Mouse (Mus musculus): Measurements from ENCODE around the gene Basp1. TPM values are rescaled to one million over a fixed set of nuclear protein-coding genes. Genes with fewer than 3 reads are reported as not detected.

The Basp1 gene
- polyA plus RNA-seq, 1 experiment = 110 TPM

- TF ChIP-seq CTCF (IDR thresholded peaks at IDR 0.05; ENCODE audit: low read depth, low read length) (no peak), POLR2A (IDR thresholded peaks at IDR 0.05; ENCODE audit: insufficient read depth, low read length) (no peak)
- no peak overlapping the region for H3K27ac ChIP-seq (ENCODE audit: insufficient read depth, low read length)
- H3K9me3 ChIP-seq (replicated peaks; ENCODE audit: control insufficient read depth, insufficient read depth, low read length, poor library complexity, severe bottlenecking) = no peaks in the 10 kb centered on the region
- no peak overlapping the region for H3K4me3 ChIP-seq (ENCODE audit: low read depth, low read length)
- H3K36me3 ChIP-seq (ENCODE audit: control insufficient read depth, insufficient read depth, low read length, poor library complexity, severe bottlenecking) = no peaks in the 10 kb centered on the region
- H3K27me3 ChIP-seq (ENCODE audit: control insufficient read depth, insufficient read depth, low read length, poor library complexity, severe bottlenecking) = no peaks in the 10 kb centered on the region
- no peaks in the 10 kb centered on the region for H3K4me1 ChIP-seq (ENCODE audit: control insufficient read depth, insufficient read depth, low read length)
- H3K9ac ChIP-seq (ENCODE audit: low read depth, poor library complexity, severe bottlenecking) = no peak overlapping the region
Observed at GRCm38 (mm10) chr15:25429007-25429406, 15.4 kb upstream of the Basp1 start.

- Histone ChIP-seq H3K9ac (ENCODE audit: low read depth, poor library complexity, severe bottlenecking) (no peak overlapping the region), H3K27ac (ENCODE audit: insufficient read depth, low read length) (no peak overlapping the region), H3K4me3 (ENCODE audit: low read depth, low read length) (no peak overlapping the region), H3K27me3 (ENCODE audit: control insufficient read depth, insufficient read depth, low read length, poor library complexity, severe bottlenecking) (no peaks in the 10 kb centered on the region), H3K9me3 (replicated peaks; ENCODE audit: control insufficient read depth, insufficient read depth, low read length, poor library complexity, severe bottlenecking) (no peaks in the 10 kb centered on the region), H3K36me3 (ENCODE audit: control insufficient read depth, insufficient read depth, low read length, poor library complexity, severe bottlenecking) (no peaks in the 10 kb centered on the region), H3K4me1 (ENCODE audit: control insufficient read depth, insufficient read depth, low read length) (no peaks in the 10 kb centered on the region)
- TF ChIP-seq CTCF (IDR thresholded peaks at IDR 0.05; ENCODE audit: low read depth, low read length) (no peak), POLR2A (IDR thresholded peaks at IDR 0.05; ENCODE audit: insufficient read depth, low read length) (no peak), EP300 (IDR thresholded peaks at IDR 0.05; ENCODE audit: insufficient read depth, low read depth, low read length) (no peak)
Observed at GRCm38 (mm10) chr15:25428551-25428950, 15.0 kb upstream of the Basp1 start.

GRCm38 (mm10) chr15:25420266-25420665 lies 6.7 kb upstream of the Basp1 start:
- H3K9me3 ChIP-seq (replicated peaks; ENCODE audit: control insufficient read depth, insufficient read depth, low read length, poor library complexity, severe bottlenecking) = no peaks in the 10 kb centered on the region
- H3K27me3 ChIP-seq (ENCODE audit: control insufficient read depth, insufficient read depth, low read length, poor library complexity, severe bottlenecking) = no peaks in the 10 kb centered on the region
- no peaks in the 10 kb centered on the region for H3K4me1 ChIP-seq (ENCODE audit: control insufficient read depth, insufficient read depth, low read length)
- H3K36me3 ChIP-seq (ENCODE audit: control insufficient read depth, insufficient read depth, low read length, poor library complexity, severe bottlenecking) = no peaks in the 10 kb centered on the region
- H3K9ac ChIP-seq (ENCODE audit: low read depth, poor library complexity, severe bottlenecking) = no peak overlapping the region
- no peak overlapping the region for H3K4me3 ChIP-seq (ENCODE audit: low read depth, low read length)
- TF ChIP-seq CTCF (IDR thresholded peaks at IDR 0.05; ENCODE audit: low read depth, low read length) = no peak
- TF ChIP-seq POLR2A (IDR thresholded peaks at IDR 0.05; ENCODE audit: insufficient read depth, low read length) = no peak
- TF ChIP-seq EP300 (IDR thresholded peaks at IDR 0.05; ENCODE audit: insufficient read depth, low read depth, low read length) = no peak
- H3K27ac ChIP-seq (ENCODE audit: insufficient read depth, low read length) = no peak overlapping the region

- no peaks in the 10 kb centered on the region for H3K36me3 ChIP-seq (ENCODE audit: control insufficient read depth, insufficient read depth, low read length, poor library complexity, severe bottlenecking)
- H3K4me3 ChIP-seq (ENCODE audit: low read depth, low read length) = no peak overlapping the region
- no peak overlapping the region for H3K27ac ChIP-seq (ENCODE audit: insufficient read depth, low read length)
- H3K27me3 ChIP-seq (ENCODE audit: control insufficient read depth, insufficient read depth, low read length, poor library complexity, severe bottlenecking) = no peaks in the 10 kb centered on the region
- no peak overlapping the region for H3K9ac ChIP-seq (ENCODE audit: low read depth, poor library complexity, severe bottlenecking)
- peaks cover under 1% of the 10 kb centered on the region for H3K4me1 ChIP-seq (ENCODE audit: control insufficient read depth, insufficient read depth, low read length)
- no peaks in the 10 kb centered on the region for H3K9me3 ChIP-seq (replicated peaks; ENCODE audit: control insufficient read depth, insufficient read depth, low read length, poor library complexity, severe bottlenecking)
- no peak for TF ChIP-seq EP300 (IDR thresholded peaks at IDR 0.05; ENCODE audit: insufficient read depth, low read depth, low read length)
- no peak for TF ChIP-seq CTCF (IDR thresholded peaks at IDR 0.05; ENCODE audit: low read depth, low read length)
- no peak for TF ChIP-seq POLR2A (IDR thresholded peaks at IDR 0.05; ENCODE audit: insufficient read depth, low read length)
Observed at GRCm38 (mm10) chr15:25416367-25416766, 2.8 kb upstream of the Basp1 start.

GRCm38 (mm10) chr15:25415958-25416357 lies 2.4 kb upstream of the Basp1 start:
- no peaks in the 10 kb centered on the region for H3K9me3 ChIP-seq (replicated peaks; ENCODE audit: control insufficient read depth, insufficient read depth, low read length, poor library complexity, severe bottlenecking)
- H3K27me3 ChIP-seq (ENCODE audit: control insufficient read depth, insufficient read depth, low read length, poor library complexity, severe bottlenecking) = no peaks in the 10 kb centered on the region
- TF ChIP-seq CTCF (IDR thresholded peaks at IDR 0.05; ENCODE audit: low read depth, low read length) (no peak), POLR2A (IDR thresholded peaks at IDR 0.05; ENCODE audit: insufficient read depth, low read length) (no peak), EP300 (IDR thresholded peaks at IDR 0.05; ENCODE audit: insufficient read depth, low read depth, low read length) (no peak)
- no peaks in the 10 kb centered on the region for H3K36me3 ChIP-seq (ENCODE audit: control insufficient read depth, insufficient read depth, low read length, poor library complexity, severe bottlenecking)
- H3K27ac ChIP-seq (ENCODE audit: insufficient read depth, low read length) = no peak overlapping the region
- no peak overlapping the region for H3K9ac ChIP-seq (ENCODE audit: low read depth, poor library complexity, severe bottlenecking)
- H3K4me3 ChIP-seq (ENCODE audit: low read depth, low read length) = no peak overlapping the region
- peaks cover 2% of the 10 kb centered on the region for H3K4me1 ChIP-seq (ENCODE audit: control insufficient read depth, insufficient read depth, low read length)

GRCm38 (mm10) chr15:25414747-25415119 lies 1.2 kb upstream of the Basp1 start:
- peaks cover 2% of the 10 kb centered on the region for H3K4me1 ChIP-seq (ENCODE audit: control insufficient read depth, insufficient read depth, low read length)

More at GRCm38 (mm10) chr15:25414747-25415119, 1.2 kb upstream of the Basp1 start:
- H3K27me3 ChIP-seq (ENCODE audit: control insufficient read depth, insufficient read depth, low read length, poor library complexity, severe bottlenecking) = no peaks in the 10 kb centered on the region
- no peak overlapping the region for H3K9ac ChIP-seq (ENCODE audit: low read depth, poor library complexity, severe bottlenecking)
- TF ChIP-seq EP300 (IDR thresholded peaks at IDR 0.05; ENCODE audit: insufficient read depth, low read depth, low read length) (no peak), POLR2A (IDR thresholded peaks at IDR 0.05; ENCODE audit: insufficient read depth, low read length) (no peak), CTCF (IDR thresholded peaks at IDR 0.05; ENCODE audit: low read depth, low read length) (peak; percentile 86)
- H3K9me3 ChIP-seq (replicated peaks; ENCODE audit: control insufficient read depth, insufficient read depth, low read length, poor library complexity, severe bottlenecking) = no peaks in the 10 kb centered on the region
- H3K27ac ChIP-seq (ENCODE audit: insufficient read depth, low read length) = no peak overlapping the region
- peak overlapping the region; percentile 74 for H3K4me3 ChIP-seq (ENCODE audit: low read depth, low read length)
- no peaks in the 10 kb centered on the region for H3K36me3 ChIP-seq (ENCODE audit: control insufficient read depth, insufficient read depth, low read length, poor library complexity, severe bottlenecking)
